In the genomic region with DNA sequence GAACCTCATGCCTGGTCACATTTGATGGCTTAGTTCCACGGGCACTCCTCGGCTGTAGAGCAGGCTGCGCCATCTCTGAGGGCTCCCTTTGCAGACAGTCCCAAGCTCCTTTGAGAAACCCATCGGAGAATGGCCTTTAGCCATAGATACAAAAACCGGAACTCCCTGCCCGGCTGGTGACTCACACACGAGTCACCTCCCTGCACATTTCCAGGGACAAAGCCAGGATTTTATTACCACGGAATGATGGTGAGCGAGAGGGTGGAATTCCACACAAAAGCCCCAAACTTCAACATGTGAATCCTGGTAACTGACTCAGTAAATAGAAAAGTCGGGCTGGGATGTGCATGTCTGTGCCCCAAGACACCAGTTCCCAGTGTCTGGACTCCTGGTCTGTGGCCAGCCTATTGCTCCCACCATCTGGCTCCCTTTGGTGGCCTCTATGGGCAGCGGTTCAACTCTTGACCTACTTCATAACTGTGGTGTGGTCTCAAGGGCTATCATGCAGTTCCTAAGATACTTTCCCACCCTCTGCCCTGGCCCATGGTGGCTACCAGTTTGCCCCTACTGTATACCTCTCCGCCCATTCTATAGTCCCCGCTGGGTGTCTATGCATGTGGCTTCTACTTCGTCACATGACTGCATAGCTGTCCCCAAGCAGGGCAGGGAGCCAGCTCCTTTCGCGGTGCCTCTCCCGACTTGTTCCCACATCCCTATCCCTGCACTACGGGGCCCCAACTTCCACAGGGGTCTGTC, we compare ENCODE assay signal across 9 mouse cellular contexts. TPM values are rescaled to one million over a fixed set of nuclear protein-coding genes. Genes with fewer than 3 reads are reported as not detected.
A peak's percentile ranks its signal among the peaks of the same experiment; 100 is the strongest.
DNase-seq lines count a peak whose midpoint lies in the region; ATAC-seq and TF ChIP-seq lines count a peak whose summit lies in the region.
"Had no signal": no experiment of that assay in that cellular context is flagged by ENCODE, and none has a peak within 500 bp of the region (broad histone marks: within the 10 kb centered on the region; RNA-seq: fewer than 3 reads in every experiment).

No protein-coding gene starts in this region.

- no peak for TF ChIP-seq POLR2A in limb, embryonic 14.5 days (IDR thresholded peaks at IDR 0.05; ENCODE audit: borderline replicate concordance, extremely low read depth, insufficient read depth, insufficient read length)

- peak; percentile 69 for DNase-seq in testis, postnatal 10 days (ENCODE audit: low spot score)
- no peak for DNase-seq in testis, postnatal 14 days (ENCODE audit: low spot score)
- peak; percentile 45 to 53 for DNase-seq in heart, postnatal 14 days
- DNase-seq in limb, embryonic 14.5 days (ENCODE audit: low spot score): peak; percentile 26
- no peak for DNase-seq in thymus, postnatal 36 days
- no peak for DNase-seq in left cerebral cortex, postnatal 14 days (ENCODE audit: low spot score in 2 of 2)

- H3K36me3 ChIP-seq in embryonic facial prominence, embryonic 13.5 days: no peaks in the 10 kb centered on the region
- no peaks in the 10 kb centered on the region for H3K36me3 ChIP-seq in limb, embryonic 14.5 days (ENCODE audit: control insufficient read depth, insufficient read depth, low read length)
- H3K36me3 ChIP-seq in neural tube, embryonic 12.5 days: no peaks in the 10 kb centered on the region

- H3K4me3 ChIP-seq in embryonic facial prominence, embryonic 13.5 days: no peak overlapping the region
- H3K4me3 ChIP-seq in limb, embryonic 14.5 days (replicated peaks; ENCODE audit: low read length): no peak overlapping the region
- no peak overlapping the region for H3K4me3 ChIP-seq in neural tube, embryonic 12.5 days

- H3K9me3 ChIP-seq in embryonic facial prominence, embryonic 13.5 days: no peaks in the 10 kb centered on the region
- H3K9me3 ChIP-seq in limb, embryonic 14.5 days (ENCODE audit: control insufficient read depth, low read length): no peaks in the 10 kb centered on the region
- H3K9me3 ChIP-seq in neural tube, embryonic 12.5 days: no peaks in the 10 kb centered on the region

- intact Hi-C loops in heart, postnatal 14 days (cut with DNase I): loop anchor here (1.0 to 5.0 kb wide), 2 partner anchors 168 to 415 kb away; no protein-coding TSS in a partner anchor
- intact Hi-C loops in left cerebral cortex, postnatal 14 days (cut with DNase I): loop anchor here (2.0 to 10.0 kb wide), 2 partner anchors 169 to 417 kb away; no protein-coding TSS in a partner anchor

- H3K4me1 ChIP-seq in embryonic facial prominence, embryonic 13.5 days: peaks cover 35% of the 10 kb centered on the region
- peaks cover 28% of the 10 kb centered on the region for H3K4me1 ChIP-seq in limb, embryonic 14.5 days (ENCODE audit: control insufficient read depth, insufficient read depth, low read length)
- peaks cover 21% of the 10 kb centered on the region; the same call in 1 of the 2 replicates for H3K4me1 ChIP-seq in neural tube, embryonic 12.5 days

- peak overlapping the region; percentile 29; the same call in 1 of the 2 replicates for H3K27ac ChIP-seq in embryonic facial prominence, embryonic 13.5 days
- H3K27ac ChIP-seq in limb, embryonic 14.5 days (replicated peaks; ENCODE audit: low read depth, low read length): no peak overlapping the region
- H3K27ac ChIP-seq in neural tube, embryonic 12.5 days: no peak overlapping the region
- H3K27ac ChIP-seq: macrophage had no signal

- no peak for ATAC-seq in embryonic facial prominence, embryonic 13.5 days (ENCODE audit: insufficient number of reproducible peaks, insufficient read depth, low FRiP score, low TSS enrichment, low read depth)
- ATAC-seq in limb, embryonic 14.5 days (ENCODE audit: low FRiP score, low read depth): no peak
- peak; percentile 16; the same call in 1 of the 2 replicates for ATAC-seq in neural tube, embryonic 12.5 days (ENCODE audit: low FRiP score, low read depth)

- H3K27me3 ChIP-seq in embryonic facial prominence, embryonic 13.5 days: no peaks in the 10 kb centered on the region
- H3K27me3 ChIP-seq in limb, embryonic 14.5 days (ENCODE audit: control insufficient read depth, insufficient read depth, low read length): no peaks in the 10 kb centered on the region
- H3K27me3 ChIP-seq in neural tube, embryonic 12.5 days (replicated peaks): no peaks in the 10 kb centered on the region

- peak overlapping the region; percentile 21; the same call in 1 of the 2 replicates for H3K9ac ChIP-seq in embryonic facial prominence, embryonic 13.5 days
- no peak overlapping the region for H3K9ac ChIP-seq in limb, embryonic 14.5 days (ENCODE audit: low read depth, low read length, severe bottlenecking)
- no peak overlapping the region for H3K9ac ChIP-seq in neural tube, embryonic 12.5 days

- WGBS in embryonic facial prominence, embryonic 13.5 days: 68% methylated on average over 18 of the region's 18 CpGs
- 63% methylated on average over 18 of the region's 18 CpGs for WGBS in limb, embryonic 14.5 days
- WGBS in neural tube, embryonic 12.5 days: 76% methylated on average over 18 of the region's 18 CpGs

- H3K4me2 ChIP-seq in embryonic facial prominence, embryonic 13.5 days: no peak overlapping the region
- H3K4me2 ChIP-seq in limb, embryonic 14.5 days (replicated peaks; ENCODE audit: low read depth, low read length, severe bottlenecking): 0 out of 2 replicates have a peak overlapping the region, but pooled peaks have one; percentile 18
- H3K4me2 ChIP-seq in neural tube, embryonic 12.5 days (replicated peaks): no peak overlapping the region

RNA-seq across cellular contexts. Expression of gene Pofut2, which starts 7.1 kb away (rescaled TPM):
- 132 and 134 TPM in 2 replicates for polyA plus RNA-seq in embryonic facial prominence, embryonic 13.5 days (2015; fragmentation: Nextera tagmentation; extraction: Ambion mirVana)
- total RNA-seq in heart, postnatal 14 days (2021): 10 to 100 TPM; 45.8 to 48.2 TPM
- 147 and 162 TPM in 2 replicates for polyA plus RNA-seq in limb, embryonic 14.5 days (2012; rRNA removed)
- 167 and 168 TPM in 2 replicates for polyA plus RNA-seq in limb, embryonic 14.5 days (2014; fragmentation: Nextera tagmentation; extraction: Ambion mirVana)
- 68.6 and 69.3 TPM in 2 replicates for polyA plus RNA-seq in neural tube, embryonic 12.5 days (2016; fragmentation: Nextera tagmentation; extraction: Ambion mirVana)
- total RNA-seq in left cerebral cortex, postnatal 14 days (2021): 10 to 100 TPM; 35.3 to 36.0 TPM

Comparison
In these comparisons a context has a peak if more than half of its experiments do, and no peak if none do; other contexts are left out.
1. DNase-seq: peak in testis, postnatal 10 days (single experiment), heart, postnatal 14 days (2 of 2) and limb, embryonic 14.5 days (single experiment); none in testis, postnatal 14 days (single experiment), thymus, postnatal 36 days (0 of 2) and left cerebral cortex, postnatal 14 days (0 of 2).